Mouse (Mus musculus) kidney, adult 8-10 months (tissue): ENCODE data around the gene Dhrs7b.

Experiments
- DNase-seq, 2 experiments: peaks; one replicate each; pipeline ENCODE4 v3.0.0; 2022

Gene Dhrs7b

GRCm38 (mm10) chr11:60902001-60902400, 71.6 kb downstream of the Dhrs7b start:
- DNase-seq: no peak

DNA sequence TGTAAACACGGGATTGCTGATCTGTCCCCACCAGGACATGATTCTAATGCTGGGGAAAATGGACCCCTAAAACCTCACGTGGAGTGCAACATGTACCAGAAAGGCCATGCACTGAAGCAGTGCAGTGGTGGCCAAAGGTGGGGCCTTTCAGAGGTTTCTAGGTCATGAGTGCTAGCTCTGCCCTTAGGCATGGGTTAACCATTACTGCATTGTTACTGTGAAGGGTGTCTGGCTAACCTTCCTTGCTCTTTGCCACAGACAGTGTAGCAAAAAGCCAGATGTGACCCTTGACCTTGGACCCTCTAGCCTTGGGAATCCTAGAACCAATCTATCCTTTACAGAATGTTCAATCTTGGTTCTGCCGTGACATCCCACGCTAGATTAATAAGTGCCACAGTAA, 72.1 kb downstream of the Dhrs7b start:
- DNase-seq: peak; percentile 75 to 84

DNA sequence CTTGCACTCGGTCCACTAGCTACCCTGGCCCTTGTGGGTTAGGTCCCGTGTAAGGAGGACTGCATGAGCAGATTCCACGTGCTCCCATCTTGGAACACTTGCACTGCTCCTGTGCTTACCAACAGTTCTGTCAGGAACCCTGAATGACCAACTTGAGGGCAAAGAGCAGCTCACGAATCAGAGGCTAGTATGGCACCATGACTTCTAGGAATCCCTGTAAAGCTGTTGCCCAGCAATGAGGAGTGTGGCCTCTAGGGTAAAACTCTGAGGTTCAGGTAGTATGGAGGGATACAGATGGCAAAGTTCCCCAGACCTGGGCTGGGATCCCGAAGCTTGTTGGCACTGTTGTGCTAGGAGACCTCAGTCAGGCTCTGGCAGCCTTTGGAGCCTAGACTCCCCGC, 73.2 kb downstream of the Dhrs7b start:
- DNase-seq: peak; percentile 51 to 67

- no peak for DNase-seq
Measured at GRCm38 (mm10) chr11:60905407-60906120, 75.1 kb downstream of the Dhrs7b start.

GRCm38 (mm10) chr11:60906449-60906848, 76.0 kb downstream of the Dhrs7b start:
- DNase-seq: peak in 1 of 2 experiments; percentile 53

DNA sequence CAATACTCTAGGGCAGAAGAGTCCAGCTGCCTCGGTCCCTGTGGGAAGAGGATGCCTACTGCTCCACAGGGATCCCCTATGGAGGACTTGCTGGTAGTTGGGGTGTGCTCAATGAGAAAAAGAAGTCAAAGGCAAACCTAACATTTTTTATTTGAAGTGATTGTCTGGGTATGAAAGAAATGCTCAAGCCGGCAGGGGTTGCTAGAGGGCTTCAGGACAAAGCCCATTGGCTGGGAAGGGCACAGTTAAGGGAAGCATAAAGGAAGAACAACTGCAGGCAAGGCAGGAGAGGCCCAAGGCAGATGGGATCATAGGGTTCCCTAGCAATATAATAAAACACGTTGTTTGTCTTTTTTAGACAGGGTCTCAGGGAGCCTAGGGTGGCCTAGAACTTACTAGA, 77.6 kb downstream of the Dhrs7b start:
- DNase-seq: no peak

DNA sequence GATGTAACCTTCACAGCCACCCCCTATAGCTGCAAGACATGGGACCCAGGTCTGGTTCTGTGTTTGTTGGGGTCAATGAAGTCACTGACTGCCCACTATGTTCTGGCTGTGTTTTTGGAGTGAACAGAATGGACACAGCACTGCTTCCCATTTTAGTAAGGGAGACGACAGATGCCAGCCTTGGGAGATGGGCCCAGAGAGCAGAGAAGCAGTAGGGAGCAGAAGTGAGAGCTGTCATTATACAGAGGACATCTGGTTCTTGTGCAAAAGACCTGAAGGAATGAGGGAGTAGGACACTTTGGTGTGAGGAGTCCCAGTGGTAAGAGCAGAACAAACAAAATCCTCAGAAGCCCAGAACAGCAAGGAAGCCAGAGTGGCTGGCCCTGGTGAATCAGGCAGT, 79.2 kb downstream of the Dhrs7b start:
- no peak for DNase-seq
